ENCODE assay signal across 11 mouse cellular contexts in the genomic region with DNA sequence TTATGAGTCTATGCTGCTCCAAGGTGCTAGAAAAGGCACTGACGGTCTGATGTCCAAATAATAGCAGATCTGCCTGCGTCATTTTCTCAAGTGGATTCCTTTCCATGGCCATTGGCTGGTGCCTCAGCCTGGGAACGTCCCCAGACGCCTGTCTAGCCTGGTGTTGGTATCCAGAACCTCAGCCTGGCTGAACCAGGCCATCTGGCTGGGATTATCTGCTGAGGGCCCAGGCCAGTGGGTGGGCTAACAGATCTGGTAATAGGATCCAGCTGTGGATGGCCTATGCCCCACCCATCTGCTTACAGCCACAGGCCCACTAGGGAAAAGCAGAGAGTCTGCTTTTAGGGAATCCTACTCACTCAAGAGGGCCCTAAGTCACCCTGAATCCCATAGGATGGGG. TPM values are rescaled to one million over a fixed set of nuclear protein-coding genes. Genes with fewer than 3 reads are reported as not detected.
DNase-seq lines count a peak whose midpoint lies in the region; ATAC-seq lines count a peak whose summit lies in the region.
"Had no signal": no experiment of that assay in that cellular context is flagged by ENCODE, and none has a peak within 500 bp of the region (broad histone marks: within the 10 kb centered on the region; RNA-seq: fewer than 3 reads in every experiment).

No protein-coding gene starts in this region.

- no peak for ATAC-seq in hindbrain, embryonic 12.5 days (ENCODE audit: low FRiP score)
- ATAC-seq: forebrain, postnatal 0 days had no signal

- H3K4me2 ChIP-seq in hindbrain, embryonic 12.5 days (replicated peaks): no peak overlapping the region

- peaks cover 39% of the 10 kb centered on the region for H3K4me1 ChIP-seq in hindbrain, embryonic 10.5 days (replicated peaks)
- peaks cover 6% of the 10 kb centered on the region for H3K4me1 ChIP-seq in hindbrain, embryonic 12.5 days
- H3K4me1 ChIP-seq in heart, embryonic 10.5 days: peaks cover 31% of the 10 kb centered on the region

- no peak overlapping the region for H3K27ac ChIP-seq in hindbrain, embryonic 10.5 days
- no peak overlapping the region for H3K27ac ChIP-seq in hindbrain, embryonic 12.5 days
- H3K27ac ChIP-seq in heart, embryonic 10.5 days: 0 out of 2 replicates have a peak overlapping the region, but pooled peaks have one; percentile 7
- H3K27ac ChIP-seq: macrophage had no signal

- no peaks in the 10 kb centered on the region for H3K36me3 ChIP-seq in hindbrain, embryonic 10.5 days
- H3K36me3 ChIP-seq in hindbrain, embryonic 12.5 days: no peaks in the 10 kb centered on the region
- H3K36me3 ChIP-seq in heart, embryonic 10.5 days: no peaks in the 10 kb centered on the region

- DNase-seq in hindbrain, embryonic 10.5 days (ENCODE audit: low spot score): peak; percentile 36
- peak; percentile 64 for DNase-seq in embryo, embryonic 10.5 days (ENCODE audit: low spot score)
- DNase-seq in heart, embryonic 10.5 days (ENCODE audit: low spot score): no peak
- peak; percentile 56 for DNase-seq in lung, postnatal 36 days
- no peak for DNase-seq in layer of hippocampus, adult 9-11 months
- no peak for DNase-seq in cerebellum, postnatal 25 days
- DNase-seq in left cerebral cortex, adult 18-20 months (ENCODE audit: low spot score in 2 of 2): no peak
- DNase-seq: forebrain, postnatal 0 days; kidney, adult 8-10 months had no signal

- H3K9ac ChIP-seq in hindbrain, embryonic 12.5 days: no peak overlapping the region
- H3K9ac ChIP-seq: forebrain, postnatal 0 days had no signal

- H3K27me3 ChIP-seq in hindbrain, embryonic 10.5 days (ENCODE audit: insufficient read depth, poor library complexity, severe bottlenecking): peaks cover 6% of the 10 kb centered on the region; the same call in 1 of the 2 replicates
- no peaks in the 10 kb centered on the region for H3K27me3 ChIP-seq in hindbrain, embryonic 12.5 days
- 0 out of 2 replicates have a peak, but pooled peaks cover 6% of the 10 kb centered on the region for H3K27me3 ChIP-seq in heart, embryonic 10.5 days (ENCODE audit: insufficient read depth, poor library complexity, severe bottlenecking)

- H3K9me3 ChIP-seq in hindbrain, embryonic 10.5 days: no peaks in the 10 kb centered on the region
- no peaks in the 10 kb centered on the region for H3K9me3 ChIP-seq in hindbrain, embryonic 12.5 days (replicated peaks)
- no peaks in the 10 kb centered on the region for H3K9me3 ChIP-seq in heart, embryonic 10.5 days

- 57% methylated on average over 4 of the region's 4 CpGs for WGBS in hindbrain, embryonic 10.5 days
- WGBS in hindbrain, embryonic 12.5 days: 51% methylated on average over 4 of the region's 4 CpGs
- WGBS in heart, embryonic 10.5 days: 40% methylated on average over 4 of the region's 4 CpGs

- no peak overlapping the region for H3K4me3 ChIP-seq in hindbrain, embryonic 10.5 days
- no peak overlapping the region for H3K4me3 ChIP-seq in hindbrain, embryonic 12.5 days
- H3K4me3 ChIP-seq in heart, embryonic 10.5 days: no peak overlapping the region

RNA-seq across cellular contexts. Expression of a gene that starts 10.6 kb away (rescaled TPM):
- polyA plus RNA-seq in hindbrain, embryonic 10.5 days (2016; fragmentation: Nextera tagmentation; extraction: Ambion mirVana): 0.22 and 0.31 TPM in 2 replicates
- polyA plus RNA-seq in hindbrain, embryonic 12.5 days (2016; fragmentation: Nextera tagmentation; extraction: Ambion mirVana): 0.14 and 0.20 TPM in 2 replicates
- polyA plus RNA-seq in heart, embryonic 10.5 days (2016; fragmentation: Nextera tagmentation; extraction: Ambion mirVana): 0.48 and 1.1 TPM in 2 replicates
- total RNA-seq in left cerebral cortex, adult 18-20 months (2021): not detected
- polyA plus RNA-seq: macrophage had no signal

RNA-seq across cellular contexts. Expression of a gene that starts 58.4 kb away (rescaled TPM):
- 99.4 and 149 TPM in 2 replicates for polyA plus RNA-seq in hindbrain, embryonic 10.5 days (2016; fragmentation: Nextera tagmentation; extraction: Ambion mirVana)
- polyA plus RNA-seq in hindbrain, embryonic 12.5 days (2016; fragmentation: Nextera tagmentation; extraction: Ambion mirVana): 78.6 and 86.0 TPM in 2 replicates
- 11.4 and 16.3 TPM in 2 replicates for polyA plus RNA-seq in heart, embryonic 10.5 days (2016; fragmentation: Nextera tagmentation; extraction: Ambion mirVana)
- 1 to 10 TPM; 7.4 to 7.6 TPM for total RNA-seq in left cerebral cortex, adult 18-20 months (2021)

Comparison
In these comparisons a context has a peak if more than half of its experiments do, and no peak if none do; other contexts are left out.
1. DNase-seq: peak in hindbrain, embryonic 10.5 days (single experiment), embryo, embryonic 10.5 days (single experiment) and lung, postnatal 36 days (single experiment); none in heart, embryonic 10.5 days (single experiment), layer of hippocampus, adult 9-11 months (single experiment), cerebellum, postnatal 25 days (0 of 2) and left cerebral cortex, adult 18-20 months (0 of 2).